Mouse (Mus musculus) B cell, adult 2 months (primary cell): Measurements from ENCODE around the gene Crocc2.

ENCODE experiments used
- DNase-seq, 2 experiments: peaks; one replicate each; pipeline ENCODE4 v3.0.0; 2022

Crocc2 gene

GRCm38 (mm10) chr1:93168295-93168775 is at the start of gene Crocc2:
Crocc2 (plus strand) TSS chr1:93168725.
- no peak for DNase-seq

DNA sequence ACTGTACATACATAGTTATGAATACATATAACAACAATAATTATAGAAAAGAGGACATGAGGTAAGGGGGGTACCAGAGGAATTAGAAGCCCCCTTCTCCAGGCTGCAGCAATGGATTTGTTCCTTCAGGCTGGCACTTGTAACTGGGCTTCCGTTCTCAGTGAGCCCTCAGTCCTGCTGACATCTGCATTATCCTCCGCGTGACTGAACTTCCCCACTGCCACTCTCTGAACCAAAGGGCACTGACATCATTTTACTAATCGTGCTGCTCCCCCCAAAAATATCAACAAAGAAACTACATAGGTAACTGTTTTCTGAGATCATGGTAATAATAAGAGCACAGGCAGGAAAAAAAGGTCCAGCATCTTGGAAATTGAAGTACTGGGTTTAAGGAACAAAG is 49.7 kb upstream of the Crocc2 start:
- DNase-seq = no peak

- no peak for DNase-seq
These were observed 45.2 kb upstream of the Crocc2 start for GRCm38 (mm10) chr1:93123179-93123854.

DNA sequence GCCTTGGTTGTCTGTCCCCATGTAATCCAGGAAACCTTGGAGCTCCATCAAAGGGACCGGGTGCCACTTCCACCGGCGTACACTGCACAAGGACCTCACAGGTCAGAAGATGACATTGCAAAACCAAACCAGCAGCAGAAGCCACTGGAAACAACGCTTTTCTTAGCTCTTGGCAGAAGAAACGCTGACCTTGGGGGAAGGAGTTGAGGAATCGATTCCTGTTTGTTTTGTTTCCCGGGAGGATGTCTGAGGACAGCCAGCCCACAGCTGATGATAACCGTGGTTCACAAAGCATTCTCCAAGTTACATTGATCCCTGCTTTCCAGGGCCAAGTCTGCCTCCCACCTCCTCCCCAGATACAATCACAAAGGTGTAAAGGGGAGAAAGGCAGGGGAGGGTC is 44.5 kb upstream of the Crocc2 start:
- no peak for DNase-seq

DNA sequence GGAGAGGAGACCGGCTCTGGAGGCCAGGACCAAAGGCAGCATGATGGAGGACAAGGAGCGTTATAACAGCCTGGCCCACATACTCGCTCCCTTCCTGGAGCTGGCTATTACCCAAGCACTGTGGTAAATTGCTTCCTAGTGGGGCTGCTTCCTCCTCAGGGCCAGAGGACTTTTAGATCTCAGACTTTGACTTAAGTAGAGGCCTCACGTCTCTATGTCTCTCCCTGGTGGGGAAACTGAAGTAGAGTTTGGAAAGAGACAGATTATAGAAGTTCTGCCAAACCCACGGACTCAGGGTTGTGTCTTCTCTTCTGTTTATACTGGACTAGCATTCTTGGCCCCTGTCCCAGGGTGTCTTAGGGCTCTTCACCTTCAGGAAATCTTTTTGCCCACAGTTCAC is 43.3 kb upstream of the Crocc2 start:
- DNase-seq = no peak

DNA sequence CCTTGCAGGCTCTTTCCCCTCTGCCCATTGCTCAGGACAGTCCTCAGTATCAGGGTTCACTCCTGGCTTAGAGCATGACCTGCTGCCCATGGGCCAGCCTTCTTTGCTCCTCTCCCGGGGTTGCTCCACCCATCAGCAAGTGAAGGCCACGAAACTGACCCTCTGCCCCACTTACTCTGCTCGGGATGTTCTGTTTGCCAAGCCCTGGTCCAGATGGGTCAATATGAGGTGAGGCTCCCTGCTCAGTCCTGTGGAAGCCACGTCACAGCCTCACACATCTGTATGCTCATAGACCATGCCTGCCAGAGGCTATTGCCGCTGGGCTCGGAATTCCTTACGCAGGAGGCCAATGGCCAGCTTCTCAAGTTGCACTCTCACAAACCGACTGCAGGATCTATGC is 40.3 kb upstream of the Crocc2 start:
- no peak for DNase-seq

DNA sequence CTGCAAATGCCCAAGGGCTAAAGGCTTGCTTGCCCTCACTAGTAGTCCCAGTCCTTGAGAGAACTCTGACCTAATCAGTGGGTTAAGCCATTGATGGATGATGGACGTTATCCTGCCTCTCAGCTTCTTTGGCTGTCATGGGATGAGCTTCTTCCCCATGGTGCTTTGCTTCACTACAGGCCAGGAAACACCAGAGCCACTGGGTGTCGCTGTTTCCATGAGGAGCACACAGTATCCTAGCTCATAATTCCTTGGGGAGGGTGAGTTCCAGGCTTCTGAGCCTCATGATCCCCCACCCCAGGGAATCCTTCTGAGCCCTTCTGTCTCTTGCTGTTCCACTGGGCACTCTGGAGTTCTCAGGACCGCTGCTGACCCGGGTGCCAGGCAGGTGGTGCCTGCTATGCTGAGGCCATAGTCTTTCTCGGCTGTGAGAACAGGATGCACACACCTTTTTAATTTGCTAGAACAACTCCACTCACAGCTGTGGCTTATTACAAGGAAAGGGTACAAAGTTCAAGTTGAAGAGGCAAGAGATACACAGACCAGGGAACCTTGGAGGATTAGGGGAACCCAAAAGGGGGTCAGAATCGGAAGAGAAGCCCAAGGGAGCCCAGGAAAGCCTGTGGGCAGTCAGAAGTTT is 39.7 kb upstream of the Crocc2 start:
- no peak for DNase-seq

GRCm38 (mm10) chr1:93130242-93130983 is 38.1 kb upstream of the Crocc2 start:
- no peak for DNase-seq

DNA sequence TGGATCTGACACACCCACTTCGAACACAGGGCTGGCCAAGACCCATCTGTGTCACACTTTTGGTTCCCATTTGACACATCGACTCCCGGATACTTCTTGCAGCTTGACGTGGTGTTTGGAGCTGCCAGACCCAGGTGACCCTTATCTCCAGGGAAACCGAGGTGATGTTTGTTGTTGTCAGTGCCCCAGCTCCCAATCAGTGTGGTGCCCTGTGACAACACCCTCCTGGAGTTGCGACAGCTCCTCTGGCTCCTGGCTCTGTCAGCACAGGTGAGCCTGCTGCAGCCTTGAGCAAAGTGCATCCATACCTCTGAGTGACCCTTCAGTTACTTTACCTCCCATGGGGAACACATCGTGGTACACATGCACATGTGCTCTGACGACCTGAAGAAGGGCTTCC is 35.8 kb upstream of the Crocc2 start:
- DNase-seq = no peak

DNA sequence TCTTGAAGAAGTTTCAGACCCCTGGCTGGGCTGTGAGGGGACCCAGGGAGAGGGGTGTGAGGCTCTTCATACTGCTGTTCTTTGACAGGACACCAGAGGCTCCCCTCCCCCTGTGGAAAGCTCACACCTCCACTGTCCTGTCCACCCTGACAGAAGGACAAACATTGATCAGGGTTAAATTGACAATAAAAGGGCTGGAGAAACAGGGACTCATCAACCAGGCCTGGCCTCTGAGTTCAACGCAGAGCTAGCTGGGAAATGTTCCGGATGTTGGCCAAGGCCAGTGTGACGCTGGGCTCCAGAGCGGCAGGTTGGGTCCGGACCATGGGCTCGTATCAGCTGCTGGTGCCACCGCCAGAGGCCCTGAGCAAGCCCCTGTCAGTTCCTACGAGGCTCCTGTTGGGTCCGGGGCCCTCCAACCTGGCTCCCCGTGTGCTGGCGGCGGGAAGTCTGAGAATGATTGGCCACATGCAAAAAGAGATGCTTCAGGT is 33.4 kb upstream of the Crocc2 start, which contains the start of gene Agxt:
Gene Agxt, plus strand, starts transcription at position 205 of the 491 bp plus-strand sequence.
- no peak for DNase-seq

DNA sequence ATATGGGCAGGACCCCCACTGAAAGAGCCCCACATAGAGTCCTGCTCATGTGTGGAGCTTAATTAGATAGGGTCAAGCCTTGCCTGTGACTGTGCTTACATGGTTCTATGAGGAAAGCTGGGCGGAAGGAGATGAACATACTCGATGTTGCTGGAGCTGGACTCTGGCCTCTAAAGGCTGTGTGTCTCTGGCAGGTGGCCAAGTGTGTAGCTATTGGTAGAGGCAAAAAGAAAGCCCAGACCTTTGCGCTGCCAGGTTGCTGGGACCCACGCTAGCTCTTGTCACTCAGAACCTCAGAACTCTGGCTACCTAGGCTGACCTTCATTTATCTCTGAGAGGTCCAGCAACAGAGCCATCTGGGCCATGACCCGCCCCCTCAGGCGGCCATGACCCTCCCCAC is 30.0 kb upstream of the Crocc2 start:
- DNase-seq = no peak

- DNase-seq = no peak
These were observed 28.8 kb upstream of the Crocc2 start for GRCm38 (mm10) chr1:93139713-93140112.

GRCm38 (mm10) chr1:93142871-93143270 is 25.7 kb upstream of the Crocc2 start:
- no peak for DNase-seq

DNA sequence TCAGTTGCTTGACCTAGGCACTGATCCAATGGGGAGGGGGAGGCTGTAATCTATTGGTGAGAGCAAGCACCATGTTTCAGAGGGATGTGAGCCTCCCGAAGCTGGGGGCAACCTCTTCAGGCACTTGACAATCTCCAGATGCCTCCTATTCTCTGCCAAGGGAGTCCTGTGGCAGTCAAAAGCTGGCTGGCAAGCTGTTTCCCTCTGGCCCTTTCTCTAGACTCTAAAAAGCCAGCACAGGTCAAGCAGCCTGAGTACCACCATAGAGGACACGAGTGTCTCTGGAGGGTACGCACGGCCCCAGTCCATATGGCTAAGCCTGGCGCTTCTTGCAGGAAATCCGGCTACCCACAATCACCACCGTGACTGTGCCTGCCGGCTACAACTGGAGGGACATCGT is 24.3 kb upstream of the Crocc2 start:
- DNase-seq = no peak

DNA sequence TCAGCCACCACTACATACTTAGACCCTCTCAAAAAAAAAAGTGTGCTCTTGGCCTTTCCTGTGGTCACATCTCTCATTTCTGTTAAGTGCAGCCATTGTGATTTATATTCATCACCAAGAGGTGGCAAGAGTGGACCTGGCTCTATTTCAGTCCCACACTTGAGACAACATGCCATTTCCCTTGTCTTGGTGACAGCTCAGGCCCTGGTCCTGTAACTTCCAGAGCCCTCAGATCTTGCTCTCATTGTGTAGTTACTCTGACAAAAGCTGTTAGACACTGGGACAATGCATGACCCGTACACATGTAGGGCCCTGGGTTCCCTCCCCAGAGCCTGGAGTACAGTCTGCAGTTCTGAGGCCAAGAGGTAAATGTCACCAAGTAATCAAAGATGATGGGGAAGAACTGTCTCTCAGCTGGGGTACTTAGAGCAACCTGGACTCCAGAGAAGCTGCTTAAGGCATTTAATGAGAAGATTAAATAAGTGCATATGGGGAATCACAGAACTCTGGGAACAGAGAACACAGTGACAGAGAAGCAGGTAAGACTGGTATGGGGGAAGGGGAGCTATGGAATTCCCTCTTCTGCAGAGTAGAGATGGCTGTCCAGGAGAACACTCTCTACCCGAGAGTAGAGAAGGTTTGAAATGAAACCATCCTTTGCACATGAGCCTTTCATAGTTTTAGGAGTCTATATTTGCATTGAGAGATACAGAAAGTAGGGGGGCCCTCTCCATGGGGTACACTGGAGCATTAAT is 17.4 kb upstream of the Crocc2 start:
- no peak for DNase-seq

- no peak for DNase-seq
These were observed 11.0 kb upstream of the Crocc2 start for GRCm38 (mm10) chr1:93157566-93157965.

GRCm38 (mm10) chr1:93158916-93159315 is 9.6 kb upstream of the Crocc2 start:
- no peak for DNase-seq

DNA sequence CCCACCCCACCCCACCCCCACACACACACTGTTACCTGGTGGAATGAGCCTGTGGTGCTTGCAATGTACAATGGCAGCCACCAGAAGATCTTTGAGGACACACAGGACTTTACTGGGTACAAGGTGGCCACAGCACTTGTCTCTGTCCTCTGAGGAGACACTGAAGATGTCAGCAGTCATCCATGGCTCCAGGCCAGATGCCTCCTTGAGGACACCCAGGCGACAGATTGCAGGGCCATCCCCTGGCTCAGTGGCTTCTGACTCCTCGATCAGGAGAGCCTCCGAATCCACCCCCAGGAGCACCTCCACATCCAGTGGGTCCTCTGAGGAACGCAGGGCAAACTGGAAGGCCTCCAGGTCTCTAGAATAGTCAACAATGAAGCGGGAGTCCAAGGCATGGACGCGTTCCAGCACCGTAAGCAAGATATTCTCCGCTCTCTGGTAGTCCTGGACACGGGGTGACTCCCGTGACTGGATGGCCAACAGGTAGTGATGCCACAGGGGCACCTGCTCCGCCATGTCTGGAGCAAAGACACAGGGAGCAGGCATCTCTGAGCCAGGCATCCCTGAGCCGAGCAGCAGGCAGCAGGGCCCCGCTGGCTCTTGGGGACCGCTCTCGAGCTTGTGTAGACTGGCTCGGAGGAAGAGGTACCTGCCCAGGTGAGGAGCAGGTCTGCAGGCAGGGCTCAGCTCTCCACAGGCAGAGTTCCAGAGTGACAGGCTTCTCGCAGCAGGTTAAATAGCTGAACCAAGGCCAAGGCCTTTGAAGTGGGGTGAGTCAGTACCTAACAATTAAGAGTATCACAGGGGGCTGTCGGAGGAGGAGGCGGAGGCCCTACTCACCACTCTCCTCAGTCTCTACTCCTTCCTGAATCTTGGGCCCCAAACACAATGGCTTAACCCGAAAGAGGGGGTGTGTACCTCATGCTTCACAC is 8.7 kb upstream of the Crocc2 start:
- no peak for DNase-seq

DNA sequence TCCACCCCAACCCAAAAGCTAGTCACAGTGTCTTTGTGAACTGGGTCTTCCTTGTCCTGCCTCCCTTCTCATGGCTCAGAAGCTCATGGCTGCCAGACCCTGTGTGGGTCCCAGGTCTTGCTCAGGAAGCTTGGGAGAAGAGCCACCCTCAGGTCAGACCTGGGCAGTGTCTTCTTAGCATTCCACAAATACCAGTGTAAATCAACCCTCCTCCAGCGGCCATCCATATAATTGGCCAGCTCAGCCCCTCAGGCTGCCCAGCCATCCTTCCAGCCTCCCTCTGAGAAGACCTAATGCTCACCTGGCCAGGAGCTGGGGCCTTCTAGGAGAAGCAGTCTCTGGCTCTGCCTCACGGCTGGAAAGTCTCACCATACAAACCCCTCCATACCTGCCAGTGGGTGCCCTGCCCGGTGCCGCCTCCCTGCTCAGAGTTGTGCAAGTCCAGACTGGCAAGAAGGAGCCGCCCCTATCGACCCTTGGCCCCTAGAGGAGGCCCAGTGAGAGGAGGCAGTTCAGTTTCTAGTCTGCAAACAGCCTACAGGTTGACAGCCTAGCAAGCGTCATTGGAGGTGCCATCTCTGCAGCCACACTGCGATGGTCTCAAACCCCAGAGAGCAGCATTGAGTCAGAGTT is 7.9 kb upstream of the Crocc2 start, which contains the start of gene 2310007B03Rik:
Gene 2310007B03Rik, minus strand, starts transcription at position 448 of the 633 bp plus-strand sequence.
- no peak for DNase-seq

- DNase-seq = no peak
These were observed 7.2 kb upstream of the Crocc2 start for GRCm38 (mm10) chr1:93161350-93161749.

DNA sequence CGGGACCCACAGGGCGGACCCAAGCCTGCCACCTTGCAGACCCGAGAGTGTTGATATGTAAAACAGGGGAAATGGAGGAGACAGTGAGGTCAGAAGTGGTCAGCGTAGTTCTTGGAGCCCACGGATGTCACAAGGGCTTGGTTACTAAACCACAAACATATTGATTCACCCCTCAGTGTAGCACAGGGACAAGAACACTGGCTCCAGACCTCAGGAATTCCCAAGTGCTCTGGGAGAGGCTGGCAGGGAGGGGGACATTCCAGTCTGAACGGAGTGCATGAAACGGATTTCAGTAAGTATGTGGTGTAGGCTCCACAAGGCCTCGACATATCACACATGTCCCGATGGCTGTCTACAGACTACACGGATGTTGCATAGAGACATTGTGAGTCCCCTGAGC is 6.6 kb upstream of the Crocc2 start:
- DNase-seq = no peak
